Mouse (Mus musculus): Measurements from ENCODE around the gene Olfr374.
A peak's percentile ranks its signal among the peaks of the same experiment; 100 is the strongest.

Olfr374 gene

DNA sequence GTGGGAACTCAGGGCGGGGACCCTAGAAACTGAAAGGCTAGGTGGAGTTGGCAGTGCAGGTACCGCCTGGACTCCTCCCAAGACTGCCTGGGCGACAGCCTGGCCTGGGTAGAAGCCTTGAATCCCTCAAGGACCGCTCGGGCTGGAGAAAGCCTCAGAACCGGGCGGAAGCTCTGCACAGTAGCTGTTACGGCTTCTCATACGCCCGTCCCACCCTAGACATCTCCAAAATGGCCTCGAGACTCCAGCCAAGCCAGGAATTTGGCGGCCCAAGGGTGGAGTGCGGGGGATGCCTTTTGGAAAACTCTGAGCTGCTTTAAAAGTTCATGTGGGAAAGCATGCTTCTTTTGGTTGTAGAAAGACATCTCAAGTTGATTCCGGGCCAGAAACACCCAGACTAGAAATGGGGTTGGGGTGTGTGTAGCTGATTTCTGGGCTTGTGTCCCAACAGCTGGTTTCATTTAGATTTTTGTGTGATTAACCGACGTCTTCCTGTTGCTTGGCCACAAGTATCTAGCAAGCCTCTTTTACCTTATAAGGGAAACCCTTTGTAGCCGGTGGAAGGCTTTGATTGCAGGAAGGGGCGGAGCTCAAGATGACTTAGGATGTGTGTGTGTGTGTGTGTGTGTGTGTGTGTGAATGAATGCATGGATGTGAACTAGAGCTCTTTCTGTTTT, 29.6 kb downstream of the Olfr374 start:
- peak; percentile 34 for DNase-seq

DNA sequence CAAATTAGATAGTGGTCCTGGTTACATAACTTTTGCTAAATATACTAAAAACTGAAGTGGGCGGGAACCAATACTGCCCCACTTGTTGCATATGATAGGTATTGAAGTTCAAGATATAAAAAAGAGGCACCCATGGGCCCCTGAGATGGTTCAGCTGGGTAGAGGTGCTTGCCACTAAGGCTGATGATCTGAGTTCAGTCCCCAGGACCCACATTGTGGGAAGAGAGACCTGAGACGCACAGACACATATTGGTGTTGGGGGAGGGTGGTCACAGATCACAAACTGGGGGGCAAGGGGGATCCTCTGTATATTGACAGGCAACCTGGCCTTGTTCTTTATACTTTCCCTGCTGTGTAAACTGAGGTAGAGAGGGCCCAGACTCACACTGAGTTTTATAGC, 30.6 kb downstream of the Olfr374 start:
- DNase-seq, result no peak

GRCm38 (mm10) chr8:72138456-72138855, 31.6 kb downstream of the Olfr374 start:
- DNase-seq, result no peak

DNA sequence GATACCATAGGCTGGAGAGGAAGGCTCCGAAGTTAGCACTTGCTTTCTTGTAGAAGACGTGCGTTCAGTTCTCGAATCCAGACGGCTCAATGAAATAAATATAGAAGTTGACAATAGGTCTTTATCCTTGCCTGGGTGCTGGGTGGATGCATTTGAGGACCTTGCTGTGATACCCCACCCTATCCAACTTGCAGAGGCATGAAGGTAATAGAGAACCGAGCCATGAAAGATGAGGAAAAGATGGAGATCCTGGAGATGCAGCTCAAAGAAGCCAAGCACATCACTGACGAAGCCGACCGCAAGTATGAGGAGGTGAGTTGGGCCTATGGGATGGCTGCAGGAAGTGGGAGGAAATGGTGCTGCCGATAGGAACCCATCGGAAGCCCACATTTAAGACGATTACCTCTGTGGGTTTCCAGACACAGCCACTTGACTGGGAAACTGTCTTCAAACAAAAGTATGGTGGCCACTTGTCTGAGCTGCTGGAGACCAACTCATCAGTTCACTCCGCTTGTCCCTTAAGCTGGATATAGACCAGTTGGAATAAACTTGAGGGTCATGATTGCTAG, 36.5 kb downstream of the Olfr374 start:
- DNase-seq, result no peak

- no peak for DNase-seq
Observed at GRCm38 (mm10) chr8:72144345-72144975, 37.6 kb downstream of the Olfr374 start.

GRCm38 (mm10) chr8:72145511-72145910, 38.7 kb downstream of the Olfr374 start:
- DNase-seq, result no peak

DNA sequence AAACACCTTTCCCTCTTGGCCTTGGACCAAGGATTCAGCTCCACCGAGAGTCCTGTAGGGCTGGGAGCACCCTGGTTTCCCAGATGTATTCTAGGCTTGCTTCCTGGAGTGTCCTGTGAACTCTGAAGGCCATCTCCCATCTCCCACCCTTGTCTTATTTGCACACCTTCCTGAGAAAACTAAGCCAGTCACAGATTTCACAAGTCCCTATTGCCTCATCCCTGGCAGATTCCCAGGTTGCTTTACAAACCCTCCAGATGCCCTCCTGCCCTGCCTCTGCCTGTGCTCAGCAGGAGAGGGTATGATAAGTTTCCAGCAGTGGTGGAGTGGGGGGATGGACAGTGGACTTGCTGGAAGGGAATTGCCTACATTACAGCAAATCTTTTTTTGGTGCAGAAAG, 39.2 kb downstream of the Olfr374 start:
- no peak for DNase-seq

- DNase-seq, result no peak
Observed at GRCm38 (mm10) chr8:72146556-72146955, 39.7 kb downstream of the Olfr374 start.

DNA sequence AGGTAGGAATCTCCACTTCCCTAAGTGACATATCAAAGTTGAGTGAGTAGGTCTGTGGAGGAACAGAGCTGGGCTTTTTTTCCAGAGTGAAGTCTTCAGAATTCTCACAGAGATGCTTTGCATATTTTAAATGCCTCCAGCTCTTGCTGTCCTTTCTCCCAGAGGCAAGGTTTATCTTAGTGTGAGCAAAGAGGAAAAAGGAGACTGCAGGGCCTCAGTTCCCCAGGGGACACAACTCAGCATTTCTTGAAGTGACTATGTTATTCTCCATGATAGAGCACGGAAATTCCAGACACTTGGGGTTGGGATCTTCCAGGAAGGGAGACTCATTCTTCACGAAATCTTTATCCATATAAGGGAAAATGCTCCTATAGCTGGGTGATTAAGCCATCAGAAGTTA, 40.4 kb downstream of the Olfr374 start:
- DNase-seq, result no peak

DNA sequence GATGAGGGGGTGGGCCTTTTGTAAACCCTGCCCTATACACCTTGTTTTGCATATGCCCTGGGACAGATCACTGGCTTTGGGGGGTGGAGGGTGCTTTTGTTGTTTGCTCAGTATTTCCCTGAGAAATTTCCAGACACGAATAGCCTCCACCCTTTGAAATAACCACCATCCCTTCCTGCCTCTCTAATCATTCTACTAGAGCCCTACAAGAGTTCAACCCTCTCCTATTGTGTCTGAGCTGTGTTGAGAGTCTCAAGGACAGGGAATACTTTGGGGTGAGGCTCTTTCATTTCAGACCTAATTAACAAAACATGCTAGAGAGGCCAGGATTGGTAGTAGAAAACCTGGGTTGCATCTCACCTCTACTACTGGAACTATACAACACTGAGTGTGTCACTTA, 42.2 kb downstream of the Olfr374 start:
- no peak for DNase-seq

GRCm38 (mm10) chr8:72151418-72152078, 44.7 kb downstream of the Olfr374 start:
- no peak for DNase-seq

DNA sequence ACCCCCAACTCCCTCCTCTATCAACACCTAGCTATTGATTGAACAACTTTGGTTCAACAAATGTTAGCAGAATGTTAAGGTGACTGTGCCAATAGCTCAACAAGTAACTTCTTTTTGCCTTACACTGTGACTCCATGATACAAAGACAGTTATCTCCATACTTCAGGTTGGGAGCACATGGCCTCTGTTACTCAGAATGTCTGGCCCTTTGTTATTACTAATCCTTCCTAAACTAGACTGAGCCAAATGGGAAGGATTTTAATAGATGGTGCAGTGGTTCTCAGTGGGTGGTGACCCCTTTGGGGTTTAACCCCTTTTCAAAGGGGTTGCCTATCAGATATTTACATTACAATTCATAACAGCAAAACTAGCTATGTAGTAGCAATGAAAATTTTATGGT, 46.5 kb downstream of the Olfr374 start:
- no peak for DNase-seq

GRCm38 (mm10) chr8:72158096-72158495, 51.3 kb downstream of the Olfr374 start:
- no peak for DNase-seq

GRCm38 (mm10) chr8:72158726-72159125, 51.9 kb downstream of the Olfr374 start:
- DNase-seq, result no peak

- peak; percentile 12 for DNase-seq
Observed at GRCm38 (mm10) chr8:72160007-72160406, 53.2 kb downstream of the Olfr374 start.

DNA sequence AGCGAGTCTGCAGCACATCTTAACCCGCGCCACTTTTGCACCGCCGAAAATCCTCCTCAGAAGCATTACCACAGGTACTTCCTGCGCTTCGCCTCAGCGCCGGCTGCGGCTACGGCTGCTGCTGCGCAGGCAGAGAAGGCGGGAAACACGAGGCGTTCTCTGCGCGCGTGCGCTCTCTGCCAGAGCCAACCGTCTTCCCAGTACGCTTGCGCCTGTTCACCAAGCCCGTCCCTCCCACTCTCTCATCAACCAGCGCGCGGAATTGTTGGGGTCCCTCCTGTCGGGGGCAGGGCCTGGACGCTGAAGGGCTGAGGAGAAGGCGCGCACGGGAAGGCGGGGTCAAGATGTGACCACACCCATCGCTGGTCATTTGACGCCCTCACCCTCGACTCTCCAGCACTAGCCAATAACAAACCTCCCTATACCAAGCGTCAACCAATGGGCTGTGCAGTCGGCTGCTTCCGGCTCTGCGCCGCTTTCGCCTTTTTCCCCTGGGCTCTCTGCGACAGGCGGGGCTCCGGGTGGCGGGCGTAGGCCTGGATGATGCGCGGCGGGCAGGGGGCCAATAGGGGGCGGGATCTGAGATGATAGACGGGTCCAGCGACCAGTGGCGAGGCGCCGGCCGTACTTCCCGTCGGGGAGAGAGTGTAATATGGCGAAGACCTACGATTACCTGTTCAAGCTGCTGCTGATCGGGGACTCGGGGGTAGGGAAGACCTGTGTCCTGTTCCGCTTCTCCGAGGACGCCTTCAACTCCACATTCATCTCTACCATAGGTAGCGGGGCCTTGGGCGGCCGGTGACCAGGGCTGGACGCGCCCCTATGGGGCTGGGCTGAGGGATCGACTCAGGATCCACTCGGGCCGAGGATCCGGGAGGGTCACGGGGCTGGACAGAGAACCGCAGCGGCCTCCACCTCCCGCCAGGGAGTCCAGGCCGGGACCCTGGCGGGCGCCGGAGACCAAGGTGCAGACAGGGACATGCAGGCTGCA, 54.2 kb downstream of the Olfr374 start, which contains the start of gene Rab8a:
Rab8a (plus strand) TSS at position 494 of the 991 bp plus-strand sequence.
- peak; percentile 100 for DNase-seq

DNA sequence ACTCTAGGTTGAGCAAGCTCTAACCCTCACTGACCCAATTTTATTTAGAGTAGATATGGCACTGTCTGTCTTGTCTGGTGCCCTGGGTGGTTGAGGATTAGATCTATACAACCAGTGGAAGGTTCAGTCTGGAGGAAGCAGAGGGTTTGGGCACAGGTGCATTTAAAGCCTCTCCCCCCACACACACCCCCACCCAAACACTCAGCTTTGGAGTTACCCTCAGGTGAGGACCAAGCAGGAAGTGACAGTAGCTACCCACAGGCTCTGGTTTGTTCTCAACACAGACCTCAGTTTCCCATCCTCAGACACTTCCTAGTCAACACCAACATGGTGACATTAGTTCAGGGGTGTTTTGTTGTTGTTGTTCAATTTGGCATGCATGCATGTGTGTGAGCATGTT, 56.0 kb downstream of the Olfr374 start:
- no peak for DNase-seq

Data from cerebellum, adult 11 months (tissue).